Mouse (Mus musculus): ENCODE measurements around the gene Ccdc181. TPM values are rescaled to one million over a fixed set of nuclear protein-coding genes. Genes with fewer than 3 reads are reported as not detected.

Gene Ccdc181
- polyA plus RNA-seq, 1 experiment from 2014 or later = 11.3 TPM

DNA sequence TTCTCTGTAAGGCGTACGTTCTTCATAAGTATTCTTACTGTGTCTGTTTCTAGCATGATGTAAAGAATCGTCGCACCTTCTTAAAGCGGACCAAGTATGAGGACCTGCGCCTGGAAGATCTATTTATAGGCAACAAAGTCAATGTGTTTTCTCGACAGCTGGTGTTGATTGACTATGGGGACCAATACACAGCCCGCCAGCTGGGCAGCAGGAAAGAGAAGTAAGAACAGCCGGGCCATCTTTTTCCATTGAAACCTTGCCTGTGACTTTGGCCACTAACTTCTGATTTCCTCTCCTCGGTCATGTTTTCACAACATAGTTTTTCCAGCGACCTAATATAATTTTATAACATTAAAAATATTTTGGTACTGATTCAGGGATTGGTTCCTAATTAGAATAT, 57.2 kb downstream of the Ccdc181 start:
- Histone ChIP-seq H3K36me3 (ENCODE audit: control insufficient read depth, insufficient read depth, low read length) (peaks cover 20% of the 10 kb centered on the region; the same call in 1 of the 2 replicates), H3K27me3 (ENCODE audit: control insufficient read depth, insufficient read depth, low read length) (no peaks in the 10 kb centered on the region), H3K4me3 (ENCODE audit: low read length) (no peak overlapping the region), H3K9me3 (ENCODE audit: control insufficient read depth, low read length) (no peaks in the 10 kb centered on the region), H3K9ac (ENCODE audit: low read depth, low read length) (no peak overlapping the region), H3K4me2 (replicated peaks; ENCODE audit: low read depth, low read length) (no peak overlapping the region), H3K27ac (ENCODE audit: low read depth, low read length) (no peak overlapping the region), H3K4me1 (ENCODE audit: control insufficient read depth, insufficient read depth, low read length) (no peaks in the 10 kb centered on the region)
- ATAC-seq (ENCODE audit: low FRiP score, low TSS enrichment) = no peak
- 89% methylated on average over 11 of the region's 11 CpGs for WGBS

DNA sequence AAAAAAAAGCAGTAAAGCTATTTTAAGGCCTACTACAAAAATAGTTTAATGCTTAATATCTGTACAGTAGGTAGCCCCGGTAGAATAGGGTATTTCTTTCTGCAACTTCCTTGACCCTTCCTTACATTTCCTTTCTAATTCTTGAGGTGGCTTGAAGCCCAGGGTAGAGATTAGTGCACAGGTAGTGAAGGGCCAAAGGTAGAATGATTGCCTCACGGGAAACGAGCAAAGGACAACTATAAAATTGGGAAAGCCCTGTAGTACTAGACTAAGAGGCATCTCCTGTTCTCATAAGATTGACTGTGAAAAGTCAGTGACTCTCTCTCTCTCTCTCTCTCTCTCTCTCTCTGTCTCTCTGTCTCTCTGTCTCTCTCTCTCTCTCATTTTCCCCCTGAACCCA, 60.0 kb downstream of the Ccdc181 start:
- H3K27me3 ChIP-seq (ENCODE audit: control insufficient read depth, insufficient read depth, low read length) = no peaks in the 10 kb centered on the region
- WGBS = 92% methylated on average over 3 of the region's 3 CpGs
- no peak overlapping the region for H3K4me3 ChIP-seq (ENCODE audit: low read length)
- no peak overlapping the region for H3K4me2 ChIP-seq (replicated peaks; ENCODE audit: low read depth, low read length)
- H3K9me3 ChIP-seq (ENCODE audit: control insufficient read depth, low read length) = no peaks in the 10 kb centered on the region
- H3K4me1 ChIP-seq (ENCODE audit: control insufficient read depth, insufficient read depth, low read length) = no peaks in the 10 kb centered on the region
- ATAC-seq (ENCODE audit: low FRiP score, low TSS enrichment) = no peak
- no peak overlapping the region for H3K9ac ChIP-seq (ENCODE audit: low read depth, low read length)
- H3K27ac ChIP-seq (ENCODE audit: low read depth, low read length) = no peak overlapping the region
- peaks cover 17% of the 10 kb centered on the region; the same call in 1 of the 2 replicates for H3K36me3 ChIP-seq (ENCODE audit: control insufficient read depth, insufficient read depth, low read length)

DNA sequence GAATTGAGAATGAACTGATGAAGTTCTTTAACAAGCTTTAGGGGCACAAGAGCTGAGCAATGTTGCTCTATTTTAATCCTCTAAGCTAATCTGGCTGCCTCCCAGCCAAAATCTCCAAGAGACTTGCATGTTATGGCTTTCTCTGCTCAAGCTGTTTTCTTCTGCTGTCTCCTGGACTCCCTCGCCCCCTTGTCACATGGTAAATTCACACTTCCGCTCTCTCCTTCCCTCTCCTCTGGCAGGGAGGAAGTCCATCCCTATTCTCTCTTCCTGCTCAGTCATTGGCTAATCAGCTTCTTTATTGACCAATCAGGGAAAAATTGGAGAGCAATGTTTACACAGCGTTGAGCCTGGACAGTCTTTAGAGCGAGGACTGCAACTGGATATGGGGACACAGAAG, 60.5 kb downstream of the Ccdc181 start:
- H3K9ac ChIP-seq (ENCODE audit: low read depth, low read length) = no peak overlapping the region
- no peak overlapping the region for H3K4me2 ChIP-seq (replicated peaks; ENCODE audit: low read depth, low read length)
- H3K4me3 ChIP-seq (ENCODE audit: low read length) = no peak overlapping the region
- no peak for ATAC-seq (ENCODE audit: low FRiP score, low TSS enrichment)
- no peaks in the 10 kb centered on the region for H3K27me3 ChIP-seq (ENCODE audit: control insufficient read depth, insufficient read depth, low read length)
- H3K4me1 ChIP-seq (ENCODE audit: control insufficient read depth, insufficient read depth, low read length) = no peaks in the 10 kb centered on the region
- 76% methylated on average over 4 of the region's 4 CpGs for WGBS
- H3K36me3 ChIP-seq (ENCODE audit: control insufficient read depth, insufficient read depth, low read length) = peaks cover 13% of the 10 kb centered on the region; the same call in 1 of the 2 replicates
- no peak overlapping the region for H3K27ac ChIP-seq (ENCODE audit: low read depth, low read length)
- no peaks in the 10 kb centered on the region for H3K9me3 ChIP-seq (ENCODE audit: control insufficient read depth, low read length)

Other genes with a start within 250 kb of the Ccdc181 start
- gene Sele, start 227.4 kb upstream of the Ccdc181 start, polyA plus RNA-seq (2014; fragmentation: Nextera tagmentation; extraction: Ambion mirVana) = not detected in 2 replicates
- 0.03 and 0.45 TPM in 2 replicates for gene Sell, start 213.6 kb upstream of the Ccdc181 start, polyA plus RNA-seq (2014; fragmentation: Nextera tagmentation; extraction: Ambion mirVana)
- gene Selp, start 160.3 kb upstream of the Ccdc181 start, polyA plus RNA-seq (2014; fragmentation: Nextera tagmentation; extraction: Ambion mirVana) = 0.32 TPM in 1 of 2 replicates, not detected in the other
- 0.21 and 0.27 TPM in 2 replicates for gene F5, start 123.7 kb upstream of the Ccdc181 start, polyA plus RNA-seq (2014; fragmentation: Nextera tagmentation; extraction: Ambion mirVana)
- gene Slc19a2, start 26.5 kb upstream of the Ccdc181 start, polyA plus RNA-seq (2014; fragmentation: Nextera tagmentation; extraction: Ambion mirVana) = 6.6 and 12.0 TPM in 2 replicates
- gene Nme7, start 28.5 kb downstream of the Ccdc181 start, polyA plus RNA-seq (2014; fragmentation: Nextera tagmentation; extraction: Ambion mirVana) = 47.9 and 50.7 TPM in 2 replicates
- gene Blzf1, start 31.9 kb downstream of the Ccdc181 start, polyA plus RNA-seq (2014; fragmentation: Nextera tagmentation; extraction: Ambion mirVana) = 23.9 and 25.4 TPM in 2 replicates
- 80.2 and 86.4 TPM in 2 replicates for gene Atp1b1, start 182.8 kb downstream of the Ccdc181 start, polyA plus RNA-seq (2014; fragmentation: Nextera tagmentation; extraction: Ambion mirVana)